ENCODE assay signal across 20 mouse cellular contexts in the genomic region with DNA sequence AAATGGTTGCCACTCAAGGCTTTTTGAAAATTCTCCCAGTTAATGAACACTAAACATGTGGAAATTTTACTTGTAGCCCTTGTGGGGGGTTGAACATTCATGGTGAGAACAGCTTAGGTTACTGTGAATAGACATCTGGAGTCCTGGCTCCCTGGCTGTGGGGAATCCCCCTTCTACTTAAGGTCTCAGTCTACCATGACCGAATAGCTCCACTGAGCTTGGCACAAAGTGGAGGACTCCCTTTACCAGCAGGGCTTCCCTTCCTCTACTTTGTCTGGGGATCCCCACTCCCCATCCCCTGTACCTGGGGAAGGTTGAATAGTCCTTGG.
DNase-seq lines count a peak whose midpoint lies in the region; ATAC-seq and TF ChIP-seq lines count a peak whose summit lies in the region.
"Had no signal": no experiment of that assay in that cellular context is flagged by ENCODE, and none has a peak within 500 bp of the region (broad histone marks: within the 10 kb centered on the region; RNA-seq: fewer than 3 reads in every experiment).

No protein-coding gene starts in this region.

- no peak overlapping the region for H3K4me2 ChIP-seq in heart, embryonic 16.5 days (ENCODE audit: low read depth, low read length)
- H3K4me2 ChIP-seq: embryonic facial prominence, embryonic 15.5 days; forebrain, embryonic 12.5 days; hindbrain, embryonic 14.5 days; intestine, embryonic 15.5 days had no signal

- no peaks in the 10 kb centered on the region for H3K9me3 ChIP-seq in heart, embryonic 16.5 days (replicated peaks; ENCODE audit: control insufficient read depth, low read length)
- H3K9me3 ChIP-seq: embryonic facial prominence, embryonic 15.5 days; forebrain, embryonic 12.5 days; hindbrain, embryonic 10.5 days; intestine, embryonic 15.5 days had no signal

- H3K4me1 ChIP-seq in heart, embryonic 16.5 days (ENCODE audit: control insufficient read depth, insufficient read depth, low read length) = peaks cover 12% of the 10 kb centered on the region
- H3K4me1 ChIP-seq: embryonic facial prominence, embryonic 15.5 days; intestine, embryonic 15.5 days had no signal

- POLR2A ChIA-PET in Patski (lab: Charles Lee) = no interaction called here

- ATAC-seq in heart, embryonic 16.5 days (replicated peaks; ENCODE audit: extremely low read depth, insufficient read depth, low FRiP score) = no peak
- ATAC-seq in Patski = peak; percentile 61
- ATAC-seq: forebrain, embryonic 16.5 days; intestine, embryonic 15.5 days had no signal

- no peak overlapping the region for H3K4me3 ChIP-seq in heart, embryonic 16.5 days (ENCODE audit: low read length)
- H3K4me3 ChIP-seq: embryonic facial prominence, embryonic 15.5 days; forebrain, embryonic 12.5 days; hindbrain, embryonic 10.5 days; intestine, embryonic 15.5 days had no signal

- H3K27ac ChIP-seq in heart, embryonic 16.5 days (ENCODE audit: low read length) = peak overlapping the region; percentile 37
- H3K27ac ChIP-seq: embryonic facial prominence, embryonic 15.5 days; forebrain, embryonic 12.5 days; hindbrain, embryonic 10.5 days; hindbrain, embryonic 14.5 days; intestine, embryonic 15.5 days had no signal

- no peak for TF ChIP-seq CTCF in Patski (IDR thresholded peaks at IDR 0.05)

- in situ Hi-C loops in Patski (cut with MboI; ENCODE audit: low pct_unique_long_range_greater_than_20kb) = no loop called here

- DNase-seq in heart, adult 11 months = peak; percentile 77
- DNase-seq in heart, postnatal 4 days = no peak
- DNase-seq in heart, postnatal 10 days = no peak
- DNase-seq in Patski (ENCODE audit: low read depth, low spot score) = peak; percentile 92
- DNase-seq in layer of hippocampus, postnatal 14 days (ENCODE audit: low spot score in 2 of 2) = no peak
- DNase-seq in left cerebral cortex, adult 9 months (ENCODE audit: low spot score in 2 of 2) = no peak
- DNase-seq: adrenal gland, postnatal 10 days; cerebellum, adult 11 months; cerebellum, adult 8-10 months; cerebellum, postnatal 14 days; embryo, embryonic 11 days; gastrocnemius, postnatal 10 days; kidney, adult 18-20 months had no signal

- H3K36me3 ChIP-seq in heart, embryonic 16.5 days (ENCODE audit: control insufficient read depth, insufficient read depth) = no peaks in the 10 kb centered on the region
- H3K36me3 ChIP-seq: embryonic facial prominence, embryonic 15.5 days; forebrain, embryonic 12.5 days; hindbrain, embryonic 10.5 days; intestine, embryonic 15.5 days had no signal

- intact Hi-C loops in heart, postnatal 10 days (cut with DNase I) = no loop called here

- CTCF ChIA-PET in Patski (lab: Charles Lee) = interaction anchor here (1.3 kb wide), 1 partner anchor 24 kb away, joined by 5 read pairs; no protein-coding TSS in a partner anchor

- no peak overlapping the region for H3K9ac ChIP-seq in heart, embryonic 16.5 days (ENCODE audit: low read length)
- H3K9ac ChIP-seq: embryonic facial prominence, embryonic 15.5 days; forebrain, embryonic 12.5 days; hindbrain, embryonic 14.5 days; intestine, embryonic 15.5 days had no signal

- no peaks in the 10 kb centered on the region for H3K27me3 ChIP-seq in heart, embryonic 16.5 days (ENCODE audit: control insufficient read depth, insufficient read depth, low read length)
- no peaks in the 10 kb centered on the region for H3K27me3 ChIP-seq in Patski
- H3K27me3 ChIP-seq: embryonic facial prominence, embryonic 15.5 days; forebrain, embryonic 12.5 days; intestine, embryonic 15.5 days had no signal

- 79% methylated on average over 1 of the region's 1 CpGs for WGBS in heart, embryonic 16.5 days

Comparison
In these comparisons a context has a peak if more than half of its experiments do, and no peak if none do; other contexts are left out.
1. DNase-seq: peak in heart, adult 11 months (single experiment) and Patski (single experiment); none in heart, postnatal 4 days (single experiment), heart, postnatal 10 days (0 of 2), layer of hippocampus, postnatal 14 days (0 of 2) and left cerebral cortex, adult 9 months (0 of 2).